Mouse (Mus musculus) heart, postnatal 0 days (tissue): ENCODE results near the gene Slc43a3.

ENCODE experiments used
- CTCF ChIP-seq: IDR thresholded peaks from 2 replicates; pipeline ENCODE4 v1.5.1; 2016; ENCODE audit warnings: antibody characterized with exemption, control low read depth, low read depth
- EP300 ChIP-seq: IDR thresholded peaks from 2 replicates; pipeline ENCODE4 v1.6.1; 2016; ENCODE audit warnings: antibody characterized with exemption, low read depth

- TF ChIP-seq CTCF, result no peak
- no peak for TF ChIP-seq EP300
Observed at GRCm38 (mm10) chr2:84961901-84962300, 25.5 kb downstream of the Slc43a3 start.
